Mouse (Mus musculus): ENCODE results near the gene Apoe. TPM values are rescaled to one million over a fixed set of nuclear protein-coding genes. Genes with fewer than 3 reads are reported as not detected.

The Apoe gene
- total and polyA plus RNA-seq, 2 experiments from 2014 or later, result 2,139 to 2,613 TPM

- no peaks in the 10 kb centered on the region for H3K27me3 ChIP-seq (ENCODE audit: insufficient read depth, low read length)
- peaks cover 27% of the 10 kb centered on the region for H3K36me3 ChIP-seq (ENCODE audit: insufficient read depth, low read length)
- no peak for DNase-seq (ENCODE audit: low spot score)
- H3K4me3 ChIP-seq (ENCODE audit: low read depth, low read length), result no peak overlapping the region
- H3K4me1 ChIP-seq (ENCODE audit: insufficient read depth, low read length), result no peaks in the 10 kb centered on the region; the same call in 1 of the 2 replicates
- no peak overlapping the region for H3K9ac ChIP-seq (replicated peaks; ENCODE audit: low read length, poor library complexity, severe bottlenecking)
- ATAC-seq (ENCODE audit: low FRiP score), result no peak
- TF ChIP-seq CTCF (IDR thresholded peaks at IDR 0.05), result no peak
- 87% methylated on average over 9 of the region's 9 CpGs for WGBS
- H3K27ac ChIP-seq (ENCODE audit: low read depth, low read length), result no peak overlapping the region
- no peak overlapping the region for H3K4me2 ChIP-seq (ENCODE audit: low read depth, low read length, poor library complexity, severe bottlenecking)
- H3K9me3 ChIP-seq (ENCODE audit: low read length), result no peaks in the 10 kb centered on the region
These were observed 14.6 kb upstream of the Apoe start for GRCm38 (mm10) chr7:19713598-19713997.

- WGBS, result 55% methylated on average over 4 of the region's 4 CpGs
- TF ChIP-seq CTCF (IDR thresholded peaks at IDR 0.05), result peak; percentile 63
- Histone ChIP-seq H3K4me2 (ENCODE audit: low read depth, low read length, poor library complexity, severe bottlenecking) (no peak overlapping the region), H3K4me3 (ENCODE audit: low read depth, low read length) (no peak overlapping the region), H3K27me3 (ENCODE audit: insufficient read depth, low read length) (no peaks in the 10 kb centered on the region), H3K9me3 (ENCODE audit: low read length) (no peaks in the 10 kb centered on the region), H3K36me3 (ENCODE audit: insufficient read depth, low read length) (peaks cover 28% of the 10 kb centered on the region), H3K9ac (replicated peaks; ENCODE audit: low read length, poor library complexity, severe bottlenecking) (no peak overlapping the region), H3K4me1 (ENCODE audit: insufficient read depth, low read length) (no peaks in the 10 kb centered on the region; the same call in 1 of the 2 replicates), H3K27ac (ENCODE audit: low read depth, low read length) (no peak overlapping the region)
- DNase-seq (ENCODE audit: low spot score) (peak; percentile 16), ATAC-seq (ENCODE audit: low FRiP score) (no peak)
These were observed 14.2 kb upstream of the Apoe start for GRCm38 (mm10) chr7:19713196-19713595.

DNA sequence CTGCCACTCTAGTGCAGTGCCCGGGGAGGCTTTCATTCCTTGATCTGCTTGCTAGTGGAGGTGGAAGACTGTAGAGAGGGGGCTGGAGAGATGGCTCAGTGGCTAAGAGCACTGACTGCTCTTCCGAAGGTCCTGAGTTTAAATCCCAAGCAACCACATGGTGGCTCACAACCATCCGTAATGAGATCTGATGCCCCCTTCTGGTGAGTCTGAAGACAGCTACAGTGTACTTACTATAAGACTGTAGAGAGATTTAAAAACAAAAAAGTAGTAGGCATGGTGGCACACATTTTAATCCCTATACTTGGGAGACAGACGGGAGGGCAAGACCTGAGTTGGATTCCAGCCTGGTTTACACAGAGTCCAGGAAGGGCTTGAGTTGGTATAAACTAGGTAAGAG is 13.4 kb upstream of the Apoe start:
- H3K9ac ChIP-seq (replicated peaks; ENCODE audit: low read length, poor library complexity, severe bottlenecking), result no peak overlapping the region
- H3K9me3 ChIP-seq (ENCODE audit: low read length), result no peaks in the 10 kb centered on the region
- H3K4me3 ChIP-seq (ENCODE audit: low read depth, low read length), result no peak overlapping the region
- peak; percentile 70 for TF ChIP-seq CTCF (IDR thresholded peaks at IDR 0.05)
- no peak overlapping the region for H3K27ac ChIP-seq (ENCODE audit: low read depth, low read length)
- H3K4me1 ChIP-seq (ENCODE audit: insufficient read depth, low read length), result no peaks in the 10 kb centered on the region; the same call in 1 of the 2 replicates
- 69% methylated on average over 4 of the region's 4 CpGs for WGBS
- H3K27me3 ChIP-seq (ENCODE audit: insufficient read depth, low read length), result no peaks in the 10 kb centered on the region
- no peak overlapping the region for H3K4me2 ChIP-seq (ENCODE audit: low read depth, low read length, poor library complexity, severe bottlenecking)
- H3K36me3 ChIP-seq (ENCODE audit: insufficient read depth, low read length), result peaks cover 28% of the 10 kb centered on the region
- DNase-seq (ENCODE audit: low spot score), result peak; percentile 17
- no peak for ATAC-seq (ENCODE audit: low FRiP score)

GRCm38 (mm10) chr7:19710650-19711049 is 11.7 kb upstream of the Apoe start:
- Histone ChIP-seq H3K4me2 (ENCODE audit: low read depth, low read length, poor library complexity, severe bottlenecking) (no peak overlapping the region), H3K27ac (ENCODE audit: low read depth, low read length) (no peak overlapping the region), H3K9me3 (ENCODE audit: low read length) (no peaks in the 10 kb centered on the region), H3K9ac (replicated peaks; ENCODE audit: low read length, poor library complexity, severe bottlenecking) (no peak overlapping the region), H3K4me1 (ENCODE audit: insufficient read depth, low read length) (no peaks in the 10 kb centered on the region), H3K36me3 (ENCODE audit: insufficient read depth, low read length) (peaks cover 33% of the 10 kb centered on the region), H3K4me3 (ENCODE audit: low read depth, low read length) (no peak overlapping the region), H3K27me3 (ENCODE audit: insufficient read depth, low read length) (no peaks in the 10 kb centered on the region)
- DNase-seq (ENCODE audit: low spot score) (no peak), ATAC-seq (ENCODE audit: low FRiP score) (no peak)
- 96% methylated on average over 10 of the region's 10 CpGs for WGBS
- no peak for TF ChIP-seq CTCF (IDR thresholded peaks at IDR 0.05)

GRCm38 (mm10) chr7:19705271-19705670 is 6.3 kb upstream of the Apoe start:
- no peak for DNase-seq (ENCODE audit: low spot score)
- no peaks in the 10 kb centered on the region for H3K27me3 ChIP-seq (ENCODE audit: insufficient read depth, low read length)
- ATAC-seq (ENCODE audit: low FRiP score), result no peak
- no peak overlapping the region for H3K4me2 ChIP-seq (ENCODE audit: low read depth, low read length, poor library complexity, severe bottlenecking)
- no peak overlapping the region for H3K27ac ChIP-seq (ENCODE audit: low read depth, low read length)
- WGBS, result 95% methylated on average over 7 of the region's 7 CpGs
- H3K4me3 ChIP-seq (ENCODE audit: low read depth, low read length), result no peak overlapping the region
- no peaks in the 10 kb centered on the region for H3K9me3 ChIP-seq (ENCODE audit: low read length)
- peaks cover 49% of the 10 kb centered on the region for H3K36me3 ChIP-seq (ENCODE audit: insufficient read depth, low read length)
- TF ChIP-seq CTCF (IDR thresholded peaks at IDR 0.05), result no peak
- H3K4me1 ChIP-seq (ENCODE audit: insufficient read depth, low read length), result no peaks in the 10 kb centered on the region
- H3K9ac ChIP-seq (replicated peaks; ENCODE audit: low read length, poor library complexity, severe bottlenecking), result no peak overlapping the region

- no peak for DNase-seq (ENCODE audit: low spot score)
- ATAC-seq (ENCODE audit: low FRiP score), result no peak
- H3K27me3 ChIP-seq (ENCODE audit: insufficient read depth, low read length), result no peaks in the 10 kb centered on the region
- no peaks in the 10 kb centered on the region for H3K9me3 ChIP-seq (ENCODE audit: low read length)
- 97% methylated on average over 4 of the region's 4 CpGs for WGBS
- H3K9ac ChIP-seq (replicated peaks; ENCODE audit: low read length, poor library complexity, severe bottlenecking), result no peak overlapping the region
- no peak overlapping the region for H3K4me3 ChIP-seq (ENCODE audit: low read depth, low read length)
- H3K4me2 ChIP-seq (ENCODE audit: low read depth, low read length, poor library complexity, severe bottlenecking), result no peak overlapping the region
- no peaks in the 10 kb centered on the region for H3K4me1 ChIP-seq (ENCODE audit: insufficient read depth, low read length)
- no peak for TF ChIP-seq CTCF (IDR thresholded peaks at IDR 0.05)
- H3K27ac ChIP-seq (ENCODE audit: low read depth, low read length), result no peak overlapping the region
- peaks cover 45% of the 10 kb centered on the region for H3K36me3 ChIP-seq (ENCODE audit: insufficient read depth, low read length)
These were observed 5.5 kb upstream of the Apoe start for GRCm38 (mm10) chr7:19704475-19704874.

All from midbrain, postnatal 0 days (tissue).